Mouse (Mus musculus): ENCODE results near the gene Zfp423. TPM values are rescaled to one million over a fixed set of nuclear protein-coding genes. Genes with fewer than 3 reads are reported as not detected.

Gene Zfp423
- polyA plus RNA-seq, 1 experiment = not detected

GRCm38 (mm10) chr8:87802571-87802970 lies 156.8 kb downstream of the Zfp423 start:
- peaks cover 26% of the 10 kb centered on the region for H3K4me1 ChIP-seq (ENCODE audit: control insufficient read depth, insufficient read depth, low read length)
- TF ChIP-seq POLR2A (IDR thresholded peaks at IDR 0.05; ENCODE audit: insufficient read depth, low read depth, low read length) (no peak), CTCF (IDR thresholded peaks at IDR 0.05; ENCODE audit: insufficient read depth, low read depth, low read length) (no peak)
- 54% methylated on average over 3 of the region's 3 CpGs for WGBS
- H3K27ac ChIP-seq (ENCODE audit: insufficient read depth, low read depth, low read length) = no peak overlapping the region
- no peak overlapping the region for H3K4me3 ChIP-seq (ENCODE audit: insufficient read depth, low read depth, low read length)

- Histone ChIP-seq H3K4me3 (ENCODE audit: insufficient read depth, low read depth, low read length) (no peak overlapping the region), H3K27ac (ENCODE audit: insufficient read depth, low read depth, low read length) (no peak overlapping the region), H3K4me1 (ENCODE audit: control insufficient read depth, insufficient read depth, low read length) (peaks cover 28% of the 10 kb centered on the region)
- TF ChIP-seq CTCF (IDR thresholded peaks at IDR 0.05; ENCODE audit: insufficient read depth, low read depth, low read length) (no peak), POLR2A (IDR thresholded peaks at IDR 0.05; ENCODE audit: insufficient read depth, low read depth, low read length) (no peak)
- 55% methylated on average over 11 of the region's 11 CpGs for WGBS
These were observed 159.3 kb downstream of the Zfp423 start for GRCm38 (mm10) chr8:87800121-87800520.

GRCm38 (mm10) chr8:87796234-87796633 lies 163.2 kb downstream of the Zfp423 start:
- H3K4me1 ChIP-seq (ENCODE audit: control insufficient read depth, insufficient read depth, low read length) = peaks cover 11% of the 10 kb centered on the region
- no peak for TF ChIP-seq POLR2A (IDR thresholded peaks at IDR 0.05; ENCODE audit: insufficient read depth, low read depth, low read length)
- peak; percentile 26; the same call in 1 of the 2 replicates for TF ChIP-seq CTCF (IDR thresholded peaks at IDR 0.05; ENCODE audit: insufficient read depth, low read depth, low read length)
- WGBS = 87% methylated on average over 7 of the region's 7 CpGs
- no peak overlapping the region for H3K27ac ChIP-seq (ENCODE audit: insufficient read depth, low read depth, low read length)
- H3K4me3 ChIP-seq (ENCODE audit: insufficient read depth, low read depth, low read length) = no peak overlapping the region

GRCm38 (mm10) chr8:87794639-87795038 lies 164.8 kb downstream of the Zfp423 start:
- TF ChIP-seq POLR2A (IDR thresholded peaks at IDR 0.05; ENCODE audit: insufficient read depth, low read depth, low read length) (no peak), CTCF (IDR thresholded peaks at IDR 0.05; ENCODE audit: insufficient read depth, low read depth, low read length) (no peak)
- Histone ChIP-seq H3K4me1 (ENCODE audit: control insufficient read depth, insufficient read depth, low read length) (peaks cover 6% of the 10 kb centered on the region; the same call in 1 of the 2 replicates), H3K27ac (ENCODE audit: insufficient read depth, low read depth, low read length) (no peak overlapping the region), H3K4me3 (ENCODE audit: insufficient read depth, low read depth, low read length) (no peak overlapping the region)
- WGBS = 26% methylated on average over 10 of the region's 10 CpGs

- H3K4me3 ChIP-seq (ENCODE audit: insufficient read depth, low read depth, low read length) = no peak overlapping the region
- TF ChIP-seq CTCF (IDR thresholded peaks at IDR 0.05; ENCODE audit: insufficient read depth, low read depth, low read length) (no peak), POLR2A (IDR thresholded peaks at IDR 0.05; ENCODE audit: insufficient read depth, low read depth, low read length) (no peak)
- H3K4me1 ChIP-seq (ENCODE audit: control insufficient read depth, insufficient read depth, low read length) = peaks cover 10% of the 10 kb centered on the region
- WGBS = 91% methylated on average over 6 of the region's 6 CpGs
- no peak overlapping the region for H3K27ac ChIP-seq (ENCODE audit: insufficient read depth, low read depth, low read length)
These were observed 168.3 kb downstream of the Zfp423 start for GRCm38 (mm10) chr8:87791103-87791502.

GRCm38 (mm10) chr8:87784641-87785439 lies 174.6 kb downstream of the Zfp423 start:
- WGBS = 78% methylated on average over 13 of the region's 13 CpGs
- H3K4me1 ChIP-seq (ENCODE audit: control insufficient read depth, insufficient read depth, low read length) = peaks cover 11% of the 10 kb centered on the region
- H3K4me3 ChIP-seq (ENCODE audit: insufficient read depth, low read depth, low read length) = no peak overlapping the region
- H3K27ac ChIP-seq (ENCODE audit: insufficient read depth, low read depth, low read length) = no peak overlapping the region
- TF ChIP-seq CTCF (IDR thresholded peaks at IDR 0.05; ENCODE audit: insufficient read depth, low read depth, low read length) = no peak
- TF ChIP-seq POLR2A (IDR thresholded peaks at IDR 0.05; ENCODE audit: insufficient read depth, low read depth, low read length) = no peak

- WGBS = 61% methylated on average over 13 of the region's 13 CpGs
These were observed 175.2 kb downstream of the Zfp423 start for GRCm38 (mm10) chr8:87784227-87784626.

GRCm38 (mm10) chr8:87783198-87783597 lies 176.2 kb downstream of the Zfp423 start:
- TF ChIP-seq CTCF (IDR thresholded peaks at IDR 0.05; ENCODE audit: insufficient read depth, low read depth, low read length) (no peak), POLR2A (IDR thresholded peaks at IDR 0.05; ENCODE audit: insufficient read depth, low read depth, low read length) (no peak)
- Histone ChIP-seq H3K4me3 (ENCODE audit: insufficient read depth, low read depth, low read length) (no peak overlapping the region), H3K27ac (ENCODE audit: insufficient read depth, low read depth, low read length) (no peak overlapping the region), H3K4me1 (ENCODE audit: control insufficient read depth, insufficient read depth, low read length) (peaks cover 11% of the 10 kb centered on the region)
- 81% methylated on average over 15 of the region's 15 CpGs for WGBS

More at GRCm38 (mm10) chr8:87784227-87784626, 175.2 kb downstream of the Zfp423 start:
- Histone ChIP-seq H3K27ac (ENCODE audit: insufficient read depth, low read depth, low read length) (no peak overlapping the region), H3K4me1 (ENCODE audit: control insufficient read depth, insufficient read depth, low read length) (peaks cover 11% of the 10 kb centered on the region), H3K4me3 (ENCODE audit: insufficient read depth, low read depth, low read length) (no peak overlapping the region)
- no peak for TF ChIP-seq CTCF (IDR thresholded peaks at IDR 0.05; ENCODE audit: insufficient read depth, low read depth, low read length)
- no peak for TF ChIP-seq POLR2A (IDR thresholded peaks at IDR 0.05; ENCODE audit: insufficient read depth, low read depth, low read length)

GRCm38 (mm10) chr8:87777586-87777985 lies 181.8 kb downstream of the Zfp423 start:
- H3K4me1 ChIP-seq (ENCODE audit: control insufficient read depth, insufficient read depth, low read length) = peaks cover 8% of the 10 kb centered on the region; the same call in 1 of the 2 replicates
- 55% methylated on average over 8 of the region's 8 CpGs for WGBS
- TF ChIP-seq POLR2A (IDR thresholded peaks at IDR 0.05; ENCODE audit: insufficient read depth, low read depth, low read length) (no peak), CTCF (IDR thresholded peaks at IDR 0.05; ENCODE audit: insufficient read depth, low read depth, low read length) (no peak)
- H3K27ac ChIP-seq (ENCODE audit: insufficient read depth, low read depth, low read length) = no peak overlapping the region
- no peak overlapping the region for H3K4me3 ChIP-seq (ENCODE audit: insufficient read depth, low read depth, low read length)
